Mouse (Mus musculus): ENCODE data around the gene Xpr1.

- TF ChIP-seq CTCF (IDR thresholded peaks at IDR 0.05; ENCODE audit: low read depth): no peak
- TF ChIP-seq EP300 (IDR thresholded peaks at IDR 0.05; ENCODE audit: low read depth): no peak
Measured at GRCm38 (mm10) chr1:155320091-155320833, 97.0 kb downstream of the Xpr1 start.

Data from heart, postnatal 0 days (tissue).